Mouse (Mus musculus) limb, embryonic 13.5 days (tissue): ENCODE measurements around the gene Ptpn9. TPM values are rescaled to one million over a fixed set of nuclear protein-coding genes. Genes with fewer than 3 reads are reported as not detected.
"Not testable (repeated sequence)": the region's sequence is repeated elsewhere in the genome, so short reads cannot be mapped to it uniquely, and the experiment has no call there.

Source experiments
- ATAC-seq: fragments of 200-750 bp; cut with Nextera tagmentation; 2 replicates; pipeline ENCODE4 v1.8.0; 2017; ENCODE audit warnings: low read depth, moderate number of reproducible peaks, moderate TSS enrichment; ENCODE audit not compliant: low FRiP score
- H3K27ac ChIP-seq: fragments of 300-500 bp; sonication (generic); 2 replicates; pipeline ENCODE4 v1.5.1; 2015; ENCODE audit warnings: inconsistent platforms, mild to moderate bottlenecking, moderate library complexity
- H3K27me3 ChIP-seq: fragments of 300-500 bp; sonication (generic); 2 replicates; pipeline ENCODE4 v1.6.1; 2015; ENCODE audit warnings: mild to moderate bottlenecking, inconsistent platforms
- H3K36me3 ChIP-seq: fragments of 300-500 bp; sonication (generic); 2 replicates; pipeline ENCODE4 v1.6.1; 2015; ENCODE audit warnings: inconsistent platforms, mild to moderate bottlenecking, moderate library complexity
- H3K4me1 ChIP-seq: fragments of 300-500 bp; sonication (generic); 2 replicates; pipeline ENCODE4 v1.6.1; 2015; ENCODE audit warnings: inconsistent platforms
- H3K4me2 ChIP-seq: fragments of 300-500 bp; sonication (generic); replicated peaks from 2 replicates; pipeline ENCODE4 v1.6.1; 2015; ENCODE audit warnings: inconsistent platforms, mild to moderate bottlenecking, moderate library complexity
- H3K4me3 ChIP-seq: fragments of 300-500 bp; sonication (generic); 2 replicates; pipeline ENCODE4 v1.5.1; 2015; ENCODE audit warnings: moderate library complexity, mild to moderate bottlenecking, inconsistent platforms
- H3K9ac ChIP-seq: fragments of 300-500 bp; sonication (generic); 2 replicates; pipeline ENCODE4 v1.6.1; 2015; ENCODE audit warnings: mild to moderate bottlenecking, inconsistent platforms
- H3K9me3 ChIP-seq: fragments of 300-500 bp; sonication (generic); 2 replicates; pipeline ENCODE4 v1.6.1; 2016; ENCODE audit warnings: inconsistent platforms
- WGBS: fragments of 180-500 bp; shearing (Covaris S2); methylation state at CpG from one replicate; pipeline ENCODE4 v1.1.7; 2015; 5-methylcytosine and 5-hydroxymethylcytosine counted together
- polyA plus RNA-seq: library from polyadenylated mRNA; unstranded; fragments of >200 nt; fragmentation: Nextera tagmentation; extraction: Ambion mirVana; gene quantifications from 2 replicates; pipeline ENCODE4 v1.2.1, GENCODE M21; 2015

Gene Ptpn9
- polyA plus RNA-seq, result 28.0 and 29.3 TPM in 2 replicates

DNA sequence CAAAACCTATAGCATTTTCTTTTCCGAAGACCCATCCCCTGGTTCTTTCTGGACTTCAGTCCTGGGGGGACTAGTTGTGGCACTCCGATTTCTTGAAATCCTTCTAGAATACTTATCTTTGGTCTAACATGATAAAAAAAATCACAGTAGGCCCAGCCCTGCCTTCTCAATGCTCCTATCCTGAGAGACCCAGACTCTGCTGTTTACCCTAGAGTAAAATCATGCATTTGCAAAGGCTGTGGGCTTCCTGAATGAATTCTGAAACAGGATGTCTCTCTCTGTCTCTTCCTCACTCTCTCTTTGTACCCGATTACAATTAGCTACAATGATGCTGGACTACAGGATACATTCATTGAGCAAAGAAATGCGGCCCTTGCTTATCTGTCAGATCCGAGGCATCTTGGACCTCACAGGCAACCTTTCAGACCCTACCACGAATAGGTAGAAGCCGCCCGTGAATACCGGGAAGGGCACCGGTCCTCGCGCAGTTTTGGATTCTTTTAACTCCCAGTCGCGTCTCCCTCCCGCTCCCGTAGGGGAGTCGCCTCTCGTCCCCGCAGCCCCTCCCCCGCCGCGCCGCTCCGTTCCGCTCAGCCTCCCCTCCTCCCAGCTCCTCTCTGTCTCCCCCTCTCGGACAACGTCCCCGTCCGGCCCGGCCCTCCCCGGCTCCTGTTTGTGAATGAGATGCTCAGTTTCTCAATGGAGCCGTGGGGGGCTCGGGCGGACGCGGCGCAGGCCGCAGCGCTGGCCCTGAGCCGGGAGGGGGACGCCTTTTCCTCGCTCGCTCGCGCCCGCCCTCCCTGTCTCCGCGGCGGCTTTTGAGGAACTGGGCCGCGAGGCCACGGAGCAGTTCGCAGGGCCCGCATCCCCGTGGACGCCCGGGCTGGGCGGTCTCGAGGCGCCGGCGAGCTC, at the start of gene Ptpn9:
Ptpn9 (plus strand) TSS at position 638 of the 912 bp plus-strand sequence.
- H3K9ac ChIP-seq, result peak within 1 kb of the TSS; percentile 98
- H3K4me3 ChIP-seq, result peak within 1 kb of the TSS; percentile 93
- ATAC-seq, result peak; percentile 92
- no peaks in the 10 kb centered on the region for H3K36me3 ChIP-seq
- H3K4me1 ChIP-seq, result peaks cover 6% of the 10 kb centered on the region
- no peaks in the 10 kb centered on the region for H3K27me3 ChIP-seq
- H3K4me2 ChIP-seq, result peak within 1 kb of the TSS; percentile 70
- peak within 1 kb of the TSS; percentile 98 for H3K27ac ChIP-seq
- 3% methylated on average over 58 of the region's 62 CpGs for WGBS
- no peaks in the 10 kb centered on the region for H3K9me3 ChIP-seq

GRCm38 (mm10) chr9:56947481-56947880, 47.2 kb upstream of the Ptpn9 start:
- not testable (repeated sequence) for H3K36me3 ChIP-seq, H3K9me3 ChIP-seq, H3K27ac ChIP-seq, H3K27me3 ChIP-seq, ATAC-seq, H3K9ac ChIP-seq, H3K4me2 ChIP-seq, H3K4me3 ChIP-seq
- H3K4me1 ChIP-seq, result peaks cover 11% of the 10 kb centered on the region
- 32% methylated on average over 3 of the region's 3 CpGs for WGBS

DNA sequence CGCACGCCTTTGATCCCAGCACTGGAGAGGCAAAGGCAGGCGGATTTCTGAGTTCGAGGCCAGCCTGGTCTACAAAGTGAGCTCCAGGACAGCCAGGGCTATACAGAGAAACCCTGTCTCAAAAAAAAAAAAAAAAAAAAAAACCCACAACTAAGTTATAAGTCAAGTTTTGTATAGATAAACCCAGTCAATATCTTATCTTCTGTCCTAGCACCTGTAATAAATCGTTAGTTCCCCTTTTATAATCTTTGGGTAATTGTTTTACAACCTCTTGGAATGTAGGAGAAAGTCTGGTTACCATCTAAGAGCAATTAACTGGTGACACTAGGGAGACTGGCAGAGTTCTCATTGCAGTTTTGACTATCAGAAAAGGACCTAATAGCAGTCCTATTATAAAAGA, 46.0 kb upstream of the Ptpn9 start:
- not testable (repeated sequence) for H3K27me3 ChIP-seq, H3K9ac ChIP-seq, H3K4me3 ChIP-seq, H3K27ac ChIP-seq, H3K36me3 ChIP-seq, ATAC-seq, H3K4me2 ChIP-seq, H3K9me3 ChIP-seq
- WGBS, result 36% methylated on average over 5 of the region's 5 CpGs
- peaks cover 11% of the 10 kb centered on the region for H3K4me1 ChIP-seq

DNA sequence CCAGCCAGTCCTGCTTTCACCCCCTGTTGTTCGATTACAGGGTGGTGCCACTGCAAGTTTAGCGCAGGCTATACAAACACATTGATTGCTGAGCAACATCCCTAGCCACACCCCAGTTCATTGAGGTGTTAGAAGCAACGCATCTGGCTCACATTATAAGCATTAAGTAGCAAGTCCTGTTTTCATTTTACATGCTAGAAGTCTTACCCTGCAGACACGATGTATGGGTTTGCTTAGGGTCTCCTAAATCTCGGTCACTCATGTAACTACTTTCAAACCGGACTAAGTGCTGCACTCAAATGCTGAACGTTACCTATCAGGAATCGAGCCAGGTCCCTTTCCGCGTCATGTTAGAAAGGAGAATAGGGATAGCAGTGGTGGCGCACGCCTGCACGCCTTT, 45.0 kb upstream of the Ptpn9 start:
- peak overlapping the region; percentile 62 for H3K9ac ChIP-seq
- 11% methylated on average over 13 of the region's 13 CpGs for WGBS

GRCm38 (mm10) chr9:56950414-56951400, 44.0 kb upstream of the Ptpn9 start, which contains the start of gene Snupn:
Gene Snupn, plus strand, starts transcription at chr9:56950878.
- Histone ChIP-seq H3K9me3 (no peaks in the 10 kb centered on the region), H3K9ac (peak within 1 kb of the TSS; percentile 76), H3K4me3 (peak within 1 kb of the TSS; percentile 59), H3K27me3 (no peaks in the 10 kb centered on the region), H3K27ac (peak within 1 kb of the TSS; percentile 88), H3K4me2 (peak within 1 kb of the TSS; percentile 86), H3K36me3 (peaks cover 1% of the 10 kb centered on the region; the same call in 1 of the 2 replicates), H3K4me1 (peaks cover 11% of the 10 kb centered on the region)
- WGBS, result under 1% methylated on average over 50 of the region's 50 CpGs
- peak; percentile 100 for ATAC-seq

More for the DNA sequence above, 45.0 kb upstream of the Ptpn9 start:
- Histone ChIP-seq H3K9me3 (no peaks in the 10 kb centered on the region), H3K27ac (peak overlapping the region; percentile 6; the same call in 1 of the 2 replicates), H3K4me2 (peak overlapping the region; percentile 86), H3K4me1 (peaks cover 11% of the 10 kb centered on the region), H3K27me3 (no peaks in the 10 kb centered on the region), H3K4me3 (peak overlapping the region; percentile 59), H3K36me3 (no peaks in the 10 kb centered on the region)
- ATAC-seq, result no peak

DNA sequence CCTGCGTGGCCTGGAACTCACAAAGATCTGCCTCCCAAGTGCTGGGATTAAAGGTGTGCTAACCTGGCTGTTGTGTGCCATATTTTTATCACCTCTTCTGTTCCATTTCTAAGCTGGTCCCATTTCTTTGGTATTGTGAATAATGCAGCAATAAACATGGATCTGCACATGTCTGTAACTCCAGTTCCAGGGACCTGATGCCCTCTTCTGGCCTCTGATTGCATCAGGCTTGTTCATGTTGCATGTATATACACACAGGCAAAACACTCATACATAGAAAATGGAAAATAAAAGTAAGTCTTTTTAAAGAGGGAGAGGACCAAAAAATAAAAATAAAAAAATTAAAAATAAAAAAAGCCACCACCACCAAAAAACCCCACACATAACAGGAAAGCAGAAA, 41.2 kb upstream of the Ptpn9 start:
- H3K4me1 ChIP-seq, result peaks cover 14% of the 10 kb centered on the region
- no peaks in the 10 kb centered on the region for H3K9me3 ChIP-seq
- WGBS, result 97% methylated on average over 1 of the region's 1 CpGs
- H3K36me3 ChIP-seq, result peaks cover 17% of the 10 kb centered on the region; the same call in 1 of the 2 replicates
- H3K27me3 ChIP-seq, result no peaks in the 10 kb centered on the region
- no peak overlapping the region for H3K27ac ChIP-seq
- ATAC-seq, result no peak
- no peak overlapping the region for H3K9ac ChIP-seq
- no peak overlapping the region for H3K4me3 ChIP-seq
- H3K4me2 ChIP-seq, result no peak overlapping the region

DNA sequence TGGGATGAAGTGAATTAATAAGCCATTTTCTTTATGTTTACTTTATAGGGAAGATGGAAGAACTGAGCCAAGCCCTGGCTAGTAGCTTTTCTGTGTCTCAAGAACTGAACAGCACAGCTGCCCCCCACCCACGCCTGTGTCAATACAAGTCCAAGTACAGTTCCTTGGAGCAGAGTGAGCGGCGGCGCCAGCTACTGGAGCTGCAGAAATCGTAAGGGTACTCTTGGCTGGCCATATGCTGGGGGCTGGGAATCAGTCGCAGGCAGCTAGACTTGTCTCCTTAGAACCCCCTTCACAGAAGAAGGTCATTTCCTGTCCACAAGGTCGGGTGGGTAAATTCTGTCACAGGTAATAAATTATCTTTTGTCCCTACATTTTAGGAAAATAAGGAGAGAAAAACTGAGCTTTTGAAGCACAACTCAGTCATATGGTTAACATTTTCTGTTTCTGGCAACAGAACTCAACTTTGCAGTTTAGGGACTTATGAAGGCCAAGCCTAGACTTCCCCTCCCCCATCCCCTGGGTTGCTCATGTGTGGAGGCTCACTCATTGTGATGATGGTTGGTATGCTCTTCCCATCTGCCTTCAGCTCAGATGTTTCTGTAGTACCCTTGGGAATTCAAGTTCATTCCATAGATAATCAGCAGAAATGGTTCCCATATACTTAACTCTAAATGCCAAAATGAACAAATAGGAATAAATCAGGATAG, 37.6 kb upstream of the Ptpn9 start:
- Histone ChIP-seq H3K4me3 (no peak overlapping the region), H3K27ac (no peak overlapping the region), H3K9ac (no peak overlapping the region), H3K36me3 (peaks cover 29% of the 10 kb centered on the region), H3K4me1 (0 out of 2 replicates have a peak, but pooled peaks cover 2% of the 10 kb centered on the region), H3K9me3 (0 out of 2 replicates have a peak, but pooled peaks cover 3% of the 10 kb centered on the region), H3K4me2 (no peak overlapping the region), H3K27me3 (no peaks in the 10 kb centered on the region)
- WGBS, result 51% methylated on average over 7 of the region's 7 CpGs
- no peak for ATAC-seq

- H3K27me3 ChIP-seq, result no peaks in the 10 kb centered on the region
- H3K4me3 ChIP-seq, result no peak overlapping the region
- no peak for ATAC-seq
- H3K9ac ChIP-seq, result no peak overlapping the region
- H3K4me1 ChIP-seq, result 0 out of 2 replicates have a peak, but pooled peaks cover 2% of the 10 kb centered on the region
- 0 out of 2 replicates have a peak, but pooled peaks cover 3% of the 10 kb centered on the region for H3K9me3 ChIP-seq
- peaks cover 38% of the 10 kb centered on the region for H3K36me3 ChIP-seq
- H3K4me2 ChIP-seq, result no peak overlapping the region
- H3K27ac ChIP-seq, result no peak overlapping the region
- 92% methylated on average over 2 of the region's 2 CpGs for WGBS
Observed at GRCm38 (mm10) chr9:56958689-56959088, 36.0 kb upstream of the Ptpn9 start.

DNA sequence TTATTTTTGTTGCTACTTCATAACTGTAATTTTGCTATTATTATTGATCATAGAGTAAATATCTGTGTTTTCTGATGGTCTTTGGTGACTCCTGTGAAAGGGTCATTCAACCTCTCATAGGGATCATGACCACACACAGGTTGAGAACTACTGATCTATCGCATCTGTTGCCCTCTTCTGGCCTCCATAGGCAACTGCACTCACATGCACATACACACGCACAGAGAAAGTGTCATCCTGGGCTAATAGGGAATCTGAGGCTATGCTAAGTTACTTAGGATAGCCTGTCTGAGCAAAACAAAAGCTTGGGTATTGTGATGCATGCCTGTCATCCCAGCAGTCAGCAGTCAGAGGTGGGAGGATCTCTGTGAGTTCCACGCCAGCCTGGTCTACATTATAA, 33.1 kb upstream of the Ptpn9 start:
- H3K27me3 ChIP-seq, result no peaks in the 10 kb centered on the region
- 0 out of 2 replicates have a peak, but pooled peaks cover 2% of the 10 kb centered on the region for H3K4me1 ChIP-seq
- ATAC-seq, result no peak
- H3K27ac ChIP-seq, result no peak overlapping the region
- no peak overlapping the region for H3K4me2 ChIP-seq
- peaks cover 47% of the 10 kb centered on the region for H3K36me3 ChIP-seq
- no peak overlapping the region for H3K4me3 ChIP-seq
- no peak overlapping the region for H3K9ac ChIP-seq
- 97% methylated on average over 3 of the region's 3 CpGs for WGBS
- 0 out of 2 replicates have a peak, but pooled peaks cover 3% of the 10 kb centered on the region for H3K9me3 ChIP-seq

DNA sequence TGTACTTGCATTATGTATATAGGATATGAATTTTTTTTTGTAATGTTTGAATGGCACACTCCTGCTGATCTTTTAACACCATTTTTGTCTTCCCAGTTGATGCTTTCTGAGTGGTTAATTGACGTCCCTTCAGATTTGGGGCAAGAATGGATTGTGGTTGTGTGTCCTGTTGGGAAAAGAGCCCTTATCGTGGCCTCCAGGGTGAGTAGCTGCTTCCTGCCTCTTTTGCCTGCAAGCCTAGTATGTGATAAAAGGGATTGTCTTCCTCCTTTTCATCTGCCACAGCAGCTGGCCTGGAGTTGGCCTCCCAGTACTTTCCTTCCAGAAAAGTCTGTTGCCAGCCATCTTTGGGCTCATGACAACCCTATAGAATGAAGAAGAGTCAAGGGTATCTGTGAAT, 24.6 kb upstream of the Ptpn9 start:
- 75% methylated on average over 2 of the region's 2 CpGs for WGBS
- Histone ChIP-seq H3K4me3 (no peak overlapping the region), H3K36me3 (peaks cover 55% of the 10 kb centered on the region), H3K27me3 (no peaks in the 10 kb centered on the region), H3K4me1 (no peaks in the 10 kb centered on the region), H3K27ac (no peak overlapping the region), H3K9ac (no peak overlapping the region), H3K9me3 (no peaks in the 10 kb centered on the region), H3K4me2 (no peak overlapping the region)
- ATAC-seq, result no peak

DNA sequence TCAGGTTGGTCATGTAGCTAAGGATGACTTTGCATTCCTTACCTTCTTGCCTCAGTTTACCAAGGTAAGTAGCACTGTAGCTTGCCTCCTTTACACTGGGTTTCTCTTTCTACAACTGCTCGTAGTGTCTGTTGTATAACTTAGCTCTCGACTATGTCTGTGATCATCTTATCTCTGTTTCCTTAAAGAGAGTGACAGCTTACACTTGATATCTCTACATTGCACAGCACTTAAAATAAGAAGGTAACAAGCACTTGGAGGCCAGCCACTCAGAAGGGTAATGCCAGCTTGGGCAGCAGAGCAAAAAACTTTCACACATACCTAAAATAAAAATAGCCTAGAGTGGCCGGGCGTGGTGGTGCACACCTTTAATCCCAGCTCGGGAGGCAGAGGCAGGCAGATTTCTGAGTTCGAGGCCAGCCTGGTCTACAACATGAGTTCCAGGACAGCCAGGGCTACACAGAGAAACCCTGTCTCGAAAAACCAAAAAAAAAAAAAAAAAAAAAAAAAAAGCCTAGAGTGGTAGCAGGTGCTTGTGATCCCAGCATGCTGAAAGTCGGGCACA, 20.7 kb upstream of the Ptpn9 start:
- Histone ChIP-seq H3K36me3 (peaks cover 32% of the 10 kb centered on the region), H3K27me3 (no peaks in the 10 kb centered on the region)
- 85% methylated on average over 8 of the region's 8 CpGs for WGBS

More for the DNA sequence above, 20.7 kb upstream of the Ptpn9 start:
- H3K9me3 ChIP-seq, result no peaks in the 10 kb centered on the region
- H3K4me3 ChIP-seq, result no peak overlapping the region
- H3K9ac ChIP-seq, result no peak overlapping the region
- H3K4me1 ChIP-seq, result no peaks in the 10 kb centered on the region
- H3K4me2 ChIP-seq, result no peak overlapping the region
- no peak for ATAC-seq
- no peak overlapping the region for H3K27ac ChIP-seq
